Mouse (Mus musculus): ENCODE data around the gene Afap1l2.

DNA sequence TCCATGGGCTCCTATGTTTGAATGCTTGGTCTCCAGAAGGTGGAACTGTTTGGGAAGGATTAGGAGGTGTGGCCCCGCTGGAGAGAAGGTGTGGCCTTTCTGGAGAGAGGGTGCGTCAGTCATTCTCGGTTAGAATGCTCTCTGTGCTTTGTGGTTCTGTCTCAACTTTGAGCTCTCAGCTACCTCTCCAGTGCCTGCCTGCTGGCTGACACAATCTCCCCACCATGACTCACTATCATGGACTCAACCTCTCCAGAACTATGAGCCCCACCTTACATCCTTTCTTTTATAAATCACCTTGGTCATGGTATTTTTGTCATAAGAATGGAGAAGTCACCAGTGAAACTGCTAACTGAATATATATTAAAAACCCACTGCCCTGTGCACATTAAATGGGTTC, 93.4 kb downstream of the Afap1l2 start:
- TF ChIP-seq CTCF (IDR thresholded peaks at IDR 0.05; ENCODE audit: control insufficient read depth, insufficient read depth, low read length) (no peak), POLR2A (IDR thresholded peaks at IDR 0.05; ENCODE audit: borderline replicate concordance, control insufficient read depth, low read depth, low read length) (no peak)

All from bone marrow, adult 2 months (tissue).